Mouse (Mus musculus) lung, postnatal 36 days (tissue): ENCODE data around the gene Carhsp1.

Source experiments
- DNase-seq: peaks from one replicate; pipeline ENCODE4 v3.0.0; 2022; ENCODE audit warnings: mixed read lengths

The Carhsp1 gene

GRCm38 (mm10) chr16:8671551-8672349 lies at the start of gene Carhsp1:
TSS of gene Carhsp1 (minus strand) at chr16:8672155.
- DNase-seq = peak; percentile 97

- DNase-seq = no peak
These were observed 48.5 kb upstream of the Carhsp1 start for GRCm38 (mm10) chr16:8720447-8720846.

GRCm38 (mm10) chr16:8717744-8718143 lies 45.8 kb upstream of the Carhsp1 start:
- peak; percentile 33 for DNase-seq

- DNase-seq = no peak
These were observed 44.3 kb upstream of the Carhsp1 start for GRCm38 (mm10) chr16:8716300-8716699.

- DNase-seq = no peak
These were observed 43.6 kb upstream of the Carhsp1 start for GRCm38 (mm10) chr16:8715513-8716080.

- no peak for DNase-seq
These were observed 42.9 kb upstream of the Carhsp1 start for GRCm38 (mm10) chr16:8714851-8715250.

- DNase-seq = no peak
These were observed 40.0 kb upstream of the Carhsp1 start for GRCm38 (mm10) chr16:8711998-8712397.

- no peak for DNase-seq
These were observed 28.6 kb upstream of the Carhsp1 start for GRCm38 (mm10) chr16:8700586-8700985.

GRCm38 (mm10) chr16:8699556-8699955 lies 27.6 kb upstream of the Carhsp1 start:
- DNase-seq = no peak

- no peak for DNase-seq
These were observed 19.3 kb upstream of the Carhsp1 start for GRCm38 (mm10) chr16:8691206-8691605.

- DNase-seq = no peak
These were observed 18.2 kb upstream of the Carhsp1 start for GRCm38 (mm10) chr16:8689979-8690656.

GRCm38 (mm10) chr16:8687559-8688112 lies 15.7 kb upstream of the Carhsp1 start:
- DNase-seq = no peak

- no peak for DNase-seq
These were observed 15.0 kb upstream of the Carhsp1 start for GRCm38 (mm10) chr16:8686871-8687535.

GRCm38 (mm10) chr16:8686121-8686870 lies 14.3 kb upstream of the Carhsp1 start:
- DNase-seq = peak; percentile 86

GRCm38 (mm10) chr16:8685087-8685486 lies 13.1 kb upstream of the Carhsp1 start:
- DNase-seq = no peak

GRCm38 (mm10) chr16:8680470-8680869 lies 8.5 kb upstream of the Carhsp1 start, which contains the start of gene Gm5767:
TSS of gene Gm5767 (plus strand) at chr16:8680770.
- no peak for DNase-seq

GRCm38 (mm10) chr16:8679780-8680179 lies 7.8 kb upstream of the Carhsp1 start:
- DNase-seq = no peak

- DNase-seq = no peak
These were observed 6.7 kb upstream of the Carhsp1 start for GRCm38 (mm10) chr16:8678676-8679075.

GRCm38 (mm10) chr16:8678035-8678434 lies 6.1 kb upstream of the Carhsp1 start:
- peak; percentile 54 for DNase-seq

GRCm38 (mm10) chr16:8676800-8677199 lies 4.8 kb upstream of the Carhsp1 start:
- DNase-seq = peak; percentile 55

GRCm38 (mm10) chr16:8676228-8676627 lies 4.3 kb upstream of the Carhsp1 start:
- no peak for DNase-seq

GRCm38 (mm10) chr16:8675559-8675958 lies 3.6 kb upstream of the Carhsp1 start:
- no peak for DNase-seq
